ENCODE assay signal across 8 mouse cellular contexts in genomic region chr4:141149116-141149515, GRCm38 (mm10). TPM values are rescaled to one million over a fixed set of nuclear protein-coding genes. Genes with fewer than 3 reads are reported as not detected.
DNase-seq lines count a peak whose midpoint lies in the region; ATAC-seq and TF ChIP-seq lines count a peak whose summit lies in the region.

No protein-coding gene starts in this region.

- H3K27ac ChIP-seq in kidney, embryonic 16.5 days (ENCODE audit: low read length), result no peak overlapping the region
- no peak overlapping the region for H3K27ac ChIP-seq in cortical plate, adult 2 months (ENCODE audit: insufficient read depth, low read length)
- no peak overlapping the region for H3K27ac ChIP-seq in intestine, embryonic 15.5 days
- H3K27ac ChIP-seq in neural tube, embryonic 12.5 days, result no peak overlapping the region

- no peaks in the 10 kb centered on the region for H3K9me3 ChIP-seq in kidney, embryonic 16.5 days (ENCODE audit: low read length)
- no peaks in the 10 kb centered on the region for H3K9me3 ChIP-seq in intestine, embryonic 15.5 days
- H3K9me3 ChIP-seq in neural tube, embryonic 12.5 days, result no peaks in the 10 kb centered on the region

- DNase-seq in kidney, postnatal 25 days, result no peak
- no peak for DNase-seq in left cerebral cortex, adult 8-10 months (ENCODE audit: low spot score in 2 of 2)
- DNase-seq in right cerebral cortex, postnatal 14 days, result no peak
- DNase-seq in frontal cortex, postnatal 14 days (ENCODE audit: low spot score in 2 of 2), result no peak

- peak overlapping the region; percentile 96 for H3K9ac ChIP-seq in kidney, embryonic 16.5 days (replicated peaks; ENCODE audit: low read length)
- H3K9ac ChIP-seq in intestine, embryonic 15.5 days, result peak overlapping the region; percentile 99
- peak overlapping the region; percentile 95 for H3K9ac ChIP-seq in neural tube, embryonic 12.5 days

- no peaks in the 10 kb centered on the region for H3K27me3 ChIP-seq in kidney, embryonic 16.5 days (ENCODE audit: insufficient read depth, low read length)
- H3K27me3 ChIP-seq in intestine, embryonic 15.5 days (replicated peaks), result no peaks in the 10 kb centered on the region
- H3K27me3 ChIP-seq in neural tube, embryonic 12.5 days (replicated peaks), result no peaks in the 10 kb centered on the region

- 30% methylated on average over 7 of the region's 7 CpGs for WGBS in kidney, embryonic 16.5 days
- 20% methylated on average over 7 of the region's 7 CpGs for WGBS in intestine, embryonic 15.5 days
- WGBS in neural tube, embryonic 12.5 days, result 36% methylated on average over 7 of the region's 7 CpGs

- H3K4me1 ChIP-seq in kidney, embryonic 16.5 days (ENCODE audit: insufficient read depth, low read length), result peaks cover 20% of the 10 kb centered on the region; the same call in 1 of the 2 replicates
- peaks cover 4% of the 10 kb centered on the region for H3K4me1 ChIP-seq in cortical plate, adult 2 months (ENCODE audit: control insufficient read depth, insufficient read depth, low read length)
- H3K4me1 ChIP-seq in intestine, embryonic 15.5 days (replicated peaks), result no peaks in the 10 kb centered on the region; the same call in 1 of the 2 replicates
- H3K4me1 ChIP-seq in neural tube, embryonic 12.5 days, result peaks cover 18% of the 10 kb centered on the region

- TF ChIP-seq CTCF in cortical plate, adult 2 months (IDR thresholded peaks at IDR 0.05; ENCODE audit: extremely low read depth, insufficient read depth, low read length), result no peak

- TF ChIP-seq POLR2A in cortical plate, adult 2 months (IDR thresholded peaks at IDR 0.05; ENCODE audit: extremely low read depth, insufficient read depth, low read length), result no peak

- H3K4me3 ChIP-seq in kidney, embryonic 16.5 days (ENCODE audit: low read length), result peak overlapping the region; percentile 98
- peak overlapping the region; percentile 82 for H3K4me3 ChIP-seq in cortical plate, adult 2 months (ENCODE audit: insufficient read depth, low read length)
- peak overlapping the region; percentile 99 for H3K4me3 ChIP-seq in intestine, embryonic 15.5 days (replicated peaks)
- peak overlapping the region; percentile 99 for H3K4me3 ChIP-seq in neural tube, embryonic 12.5 days

- H3K36me3 ChIP-seq in kidney, embryonic 16.5 days (ENCODE audit: insufficient read depth, low read length), result no peaks in the 10 kb centered on the region
- no peaks in the 10 kb centered on the region for H3K36me3 ChIP-seq in intestine, embryonic 15.5 days
- no peaks in the 10 kb centered on the region for H3K36me3 ChIP-seq in neural tube, embryonic 12.5 days

- H3K4me2 ChIP-seq in kidney, embryonic 16.5 days (replicated peaks; ENCODE audit: low read depth, low read length), result peak overlapping the region; percentile 80
- peak overlapping the region; percentile 85 for H3K4me2 ChIP-seq in intestine, embryonic 15.5 days (replicated peaks)
- H3K4me2 ChIP-seq in neural tube, embryonic 12.5 days (replicated peaks), result peak overlapping the region; percentile 86

- ATAC-seq in kidney, embryonic 16.5 days (ENCODE audit: low FRiP score, low TSS enrichment), result no peak
- no peak for ATAC-seq in intestine, embryonic 15.5 days
- no peak for ATAC-seq in neural tube, embryonic 12.5 days (ENCODE audit: low FRiP score, low read depth)

RNA-seq across cellular contexts. Expression of gene Fbxo42, which starts 1.4 kb away (rescaled TPM):
- polyA plus RNA-seq in kidney, embryonic 16.5 days (2015; fragmentation: Nextera tagmentation; extraction: Ambion mirVana), result 21.1 and 21.9 TPM in 2 replicates
- 20.7 and 22.6 TPM in 2 replicates for polyA plus RNA-seq in cortical plate, adult 2 months (2012; rRNA removed)
- polyA plus RNA-seq in intestine, embryonic 15.5 days (2015; fragmentation: Nextera tagmentation; extraction: Ambion mirVana), result 17.4 and 18.7 TPM in 2 replicates
- polyA plus RNA-seq in neural tube, embryonic 12.5 days (2016; fragmentation: Nextera tagmentation; extraction: Ambion mirVana), result 28.4 and 29.3 TPM in 2 replicates
- total RNA-seq in left cerebral cortex, adult 8-10 months (2022), result 10 to 100 TPM; 25.8 to 31.5 (median 27.5) TPM

RNA-seq across cellular contexts. Expression of gene Szrd1, which starts 9.5 kb away (rescaled TPM):
- 50.8 and 51.3 TPM in 2 replicates for polyA plus RNA-seq in kidney, embryonic 16.5 days (2015; fragmentation: Nextera tagmentation; extraction: Ambion mirVana)
- polyA plus RNA-seq in cortical plate, adult 2 months (2012; rRNA removed), result 18.0 and 19.4 TPM in 2 replicates
- 42.7 and 44.3 TPM in 2 replicates for polyA plus RNA-seq in intestine, embryonic 15.5 days (2015; fragmentation: Nextera tagmentation; extraction: Ambion mirVana)
- polyA plus RNA-seq in neural tube, embryonic 12.5 days (2016; fragmentation: Nextera tagmentation; extraction: Ambion mirVana), result 32.0 TPM in 2 replicates
- total RNA-seq in left cerebral cortex, adult 8-10 months (2022), result 10 to 100 TPM; 48.3 to 62.8 (median 49.9) TPM
